8 mouse cellular contexts compared by ENCODE assay signal in genomic region chr6:112728760-112729422, GRCm38 (mm10). TPM values are rescaled to one million over a fixed set of nuclear protein-coding genes. Genes with fewer than 3 reads are reported as not detected.
DNase-seq lines count a peak whose midpoint lies in the region; ATAC-seq lines count a peak whose summit lies in the region.

No protein-coding gene starts in this region.

- no peaks in the 10 kb centered on the region for H3K27me3 ChIP-seq in embryonic facial prominence, embryonic 12.5 days
- H3K27me3 ChIP-seq in limb, embryonic 12.5 days, result no peaks in the 10 kb centered on the region
- H3K27me3 ChIP-seq in midbrain, embryonic 11.5 days (ENCODE audit: control insufficient read depth, insufficient read depth, low read length), result no peaks in the 10 kb centered on the region
- no peaks in the 10 kb centered on the region for H3K27me3 ChIP-seq in stomach, embryonic 15.5 days (replicated peaks)

- peak; percentile 51 for DNase-seq in MN1 (ENCODE audit: low spot score)
- peak; percentile 39 to 44 for DNase-seq in heart, adult 9 months (ENCODE audit: low spot score in 2 of 2)
- peak; percentile 43 to 69 for DNase-seq in kidney, adult 8-10 months
- peak; percentile 94 for DNase-seq in midbrain, embryonic 11.5 days (ENCODE audit: low spot score, missing footprints)

- H3K4me2 ChIP-seq in embryonic facial prominence, embryonic 12.5 days (replicated peaks), result peak overlapping the region; percentile 41
- H3K4me2 ChIP-seq in limb, embryonic 12.5 days, result peak overlapping the region; percentile 55
- H3K4me2 ChIP-seq in midbrain, embryonic 11.5 days, result no peak overlapping the region
- peak overlapping the region; percentile 43 for H3K4me2 ChIP-seq in stomach, embryonic 15.5 days

- peak overlapping the region; percentile 22; the same call in 1 of the 2 replicates for H3K4me3 ChIP-seq in embryonic facial prominence, embryonic 12.5 days
- peak overlapping the region; percentile 35 for H3K4me3 ChIP-seq in limb, embryonic 12.5 days (replicated peaks)
- no peak overlapping the region for H3K4me3 ChIP-seq in midbrain, embryonic 11.5 days (ENCODE audit: low read depth, low read length)
- peak overlapping the region; percentile 29 for H3K4me3 ChIP-seq in stomach, embryonic 15.5 days (replicated peaks)

- peaks cover 2% of the 10 kb centered on the region; the same call in 1 of the 2 replicates for H3K9me3 ChIP-seq in embryonic facial prominence, embryonic 12.5 days
- H3K9me3 ChIP-seq in limb, embryonic 12.5 days, result peaks cover 4% of the 10 kb centered on the region; the same call in 1 of the 2 replicates
- no peaks in the 10 kb centered on the region; the same call in 1 of the 2 replicates for H3K9me3 ChIP-seq in midbrain, embryonic 11.5 days (ENCODE audit: control insufficient read depth, low read length)
- no peaks in the 10 kb centered on the region for H3K9me3 ChIP-seq in stomach, embryonic 15.5 days

- WGBS in embryonic facial prominence, embryonic 12.5 days, result 9% methylated on average over 17 of the region's 17 CpGs
- 8% methylated on average over 17 of the region's 17 CpGs for WGBS in limb, embryonic 12.5 days
- 4% methylated on average over 17 of the region's 17 CpGs for WGBS in midbrain, embryonic 11.5 days
- WGBS in stomach, embryonic 15.5 days, result 4% methylated on average over 17 of the region's 17 CpGs

- peak overlapping the region; percentile 78 for H3K27ac ChIP-seq in embryonic facial prominence, embryonic 12.5 days
- peak overlapping the region; percentile 82 for H3K27ac ChIP-seq in limb, embryonic 12.5 days
- H3K27ac ChIP-seq in midbrain, embryonic 11.5 days (ENCODE audit: low read depth, low read length), result peak overlapping the region; percentile 61
- peak overlapping the region; percentile 48; the same call in 1 of the 2 replicates for H3K27ac ChIP-seq in stomach, embryonic 15.5 days

- H3K4me1 ChIP-seq in embryonic facial prominence, embryonic 12.5 days, result peaks cover 10% of the 10 kb centered on the region
- H3K4me1 ChIP-seq in limb, embryonic 12.5 days (replicated peaks), result peaks cover 19% of the 10 kb centered on the region
- peaks cover 16% of the 10 kb centered on the region for H3K4me1 ChIP-seq in midbrain, embryonic 11.5 days (ENCODE audit: control insufficient read depth, insufficient read depth, low read length)
- H3K4me1 ChIP-seq in stomach, embryonic 15.5 days, result 0 out of 2 replicates have a peak, but pooled peaks cover 7% of the 10 kb centered on the region

- no peak overlapping the region; the same call in 1 of the 2 replicates for H3K9ac ChIP-seq in embryonic facial prominence, embryonic 12.5 days
- H3K9ac ChIP-seq in limb, embryonic 12.5 days (replicated peaks), result peak overlapping the region; percentile 37; the same call in 1 of the 2 replicates
- H3K9ac ChIP-seq in midbrain, embryonic 11.5 days (ENCODE audit: low read length), result no peak overlapping the region
- H3K9ac ChIP-seq in stomach, embryonic 15.5 days, result no peak overlapping the region

- peak; percentile 88 for ATAC-seq in embryonic facial prominence, embryonic 12.5 days (ENCODE audit: insufficient number of reproducible peaks, insufficient read depth, low FRiP score, low TSS enrichment)
- peak; percentile 85 for ATAC-seq in limb, embryonic 12.5 days (ENCODE audit: insufficient number of reproducible peaks, insufficient read depth, low FRiP score, low TSS enrichment, low read depth)
- ATAC-seq in midbrain, embryonic 11.5 days (ENCODE audit: low FRiP score), result peak; percentile 89
- peak; percentile 93 for ATAC-seq in stomach, embryonic 15.5 days (ENCODE audit: insufficient read depth, low FRiP score, low read depth)
- ATAC-seq in activated CD4-positive, CD25-positive, alpha-beta regulatory T cell, adult 4 months, result no peak

- peaks cover 11% of the 10 kb centered on the region; the same call in 1 of the 2 replicates for H3K36me3 ChIP-seq in embryonic facial prominence, embryonic 12.5 days
- H3K36me3 ChIP-seq in limb, embryonic 12.5 days, result peaks cover 8% of the 10 kb centered on the region; the same call in 1 of the 2 replicates
- peaks cover 54% of the 10 kb centered on the region for H3K36me3 ChIP-seq in midbrain, embryonic 11.5 days (ENCODE audit: control insufficient read depth, insufficient read depth, low read length)
- H3K36me3 ChIP-seq in stomach, embryonic 15.5 days, result no peaks in the 10 kb centered on the region; the same call in 1 of the 2 replicates

RNA-seq across cellular contexts. Expression of gene Rad18, which starts 32.4 kb away (rescaled TPM):
- polyA plus RNA-seq in embryonic facial prominence, embryonic 12.5 days (2016; fragmentation: Nextera tagmentation; extraction: Ambion mirVana), result 46.7 and 49.2 TPM in 2 replicates
- 46.9 and 48.8 TPM in 2 replicates for polyA plus RNA-seq in limb, embryonic 12.5 days (2016; fragmentation: Nextera tagmentation; extraction: Ambion mirVana)
- 38.2 and 39.7 TPM in 2 replicates for polyA plus RNA-seq in midbrain, embryonic 11.5 days (2014; fragmentation: Nextera tagmentation; extraction: Ambion mirVana)
- polyA plus RNA-seq in stomach, embryonic 15.5 days (2015; fragmentation: Nextera tagmentation; extraction: Ambion mirVana), result 31.1 and 34.9 TPM in 2 replicates
- polyA plus RNA-seq in activated CD4-positive, CD25-positive, alpha-beta regulatory T cell, adult 4 months (2017; shearing (Covaris generic)), result 10 to 100 TPM; 40.5 to 44.4 TPM

Comparison
In these comparisons a context has a peak if more than half of its experiments do, and no peak if none do; other contexts are left out.
1. DNase-seq: peak in every context shown above with its lines; median percentile 94 in midbrain, embryonic 11.5 days; 56 in kidney, adult 8-10 months; 51 in MN1; 42 in heart, adult 9 months.